ENCODE assay signal across 8 mouse cellular contexts in genomic region chr6:29347665-29348370, GRCm38 (mm10). TPM values are rescaled to one million over a fixed set of nuclear protein-coding genes. Genes with fewer than 3 reads are reported as not detected.
DNase-seq lines count a peak whose midpoint lies in the region; ATAC-seq lines count a peak whose summit lies in the region.

TSS of gene Calu (plus strand) at chr6:29348069.

- H3K9me3 ChIP-seq in intestine, embryonic 14.5 days (ENCODE audit: control insufficient read depth, low read length) = no peaks in the 10 kb centered on the region

- peak within 1 kb of the TSS; percentile 97 for H3K9ac ChIP-seq in intestine, embryonic 14.5 days (ENCODE audit: low read length)

- peak within 1 kb of the TSS; percentile 93 for H3K27ac ChIP-seq in intestine, embryonic 14.5 days (ENCODE audit: low read depth)

- H3K27me3 ChIP-seq in intestine, embryonic 14.5 days (replicated peaks; ENCODE audit: control insufficient read depth, insufficient read depth, low read length) = no peaks in the 10 kb centered on the region

- WGBS in intestine, embryonic 14.5 days = under 1% methylated on average over 55 of the region's 55 CpGs

- DNase-seq in adrenal gland, adult 18-20 months (ENCODE audit: low spot score in 2 of 2) = peak; percentile 99
- peak; percentile 100 for DNase-seq in embryo, embryonic 11 days
- DNase-seq in gastrocnemius, postnatal 25 days = peak; percentile 99
- peak; percentile 100 for DNase-seq in intestine, embryonic 14.5 days (ENCODE audit: low spot score)
- DNase-seq in left cerebral cortex, postnatal 14 days (ENCODE audit: low spot score in 2 of 2) = peak; percentile 99
- DNase-seq in mesoderm, embryonic 11.5 days (ENCODE audit: low read depth, low spot score) = peak; percentile 99
- peak; percentile 99 for DNase-seq in right cerebral cortex, postnatal 36 days (ENCODE audit: low spot score in 2 of 2)
- peak; percentile 98 for DNase-seq in yolk sac, embryonic 10.5 days (ENCODE audit: low spot score)

- peaks cover 16% of the 10 kb centered on the region; the same call in 1 of the 2 replicates for H3K4me1 ChIP-seq in intestine, embryonic 14.5 days (replicated peaks; ENCODE audit: control insufficient read depth, insufficient read depth, low read length)

- peak; percentile 99 for ATAC-seq in intestine, embryonic 14.5 days (replicated peaks; ENCODE audit: low FRiP score, low TSS enrichment, low read depth)

- peak within 1 kb of the TSS; percentile 94 for H3K4me3 ChIP-seq in intestine, embryonic 14.5 days (ENCODE audit: low read depth, low read length)

- intact Hi-C loops in left cerebral cortex, postnatal 14 days (cut with DNase I) = no loop called here

- H3K4me2 ChIP-seq in intestine, embryonic 14.5 days (ENCODE audit: low read length) = peak within 1 kb of the TSS; percentile 88

- no peaks in the 10 kb centered on the region for H3K36me3 ChIP-seq in intestine, embryonic 14.5 days (ENCODE audit: control insufficient read depth, insufficient read depth, low read length)

RNA-seq across cellular contexts. Expression of gene Calu, which starts in this region (rescaled TPM):
- total RNA-seq in adrenal gland, adult 18-20 months (2021) = 100 to 1,000 TPM; 134 to 139 TPM
- 100 to 1,000 TPM in 1 of 2 experiments, 10 to 100 TPM in 1; 99.7 to 108 TPM for total RNA-seq in gastrocnemius, postnatal 25 days (2021)
- polyA plus RNA-seq in intestine, embryonic 14.5 days (2014; fragmentation: Nextera tagmentation; extraction: Ambion mirVana) = 331 and 354 TPM in 2 replicates
- 10 to 100 TPM; 88.7 to 89.1 TPM for total RNA-seq in left cerebral cortex, postnatal 14 days (2021)

Comparison
In these comparisons a context has a peak if more than half of its experiments do, and no peak if none do; other contexts are left out.
1. Peak in every context shown above with its lines: DNase-seq, ATAC-seq, H3K4me3 ChIP-seq and H3K27ac ChIP-seq.